Mouse (Mus musculus) liver, adult 2 months (tissue): ENCODE measurements at regions not wholly inside any gene's neighbourhood (a gene's known extent, or its start where the extent isn't known, plus 50 kb on each side); places are given as distances from the start of the nearest gene placed in this dataset.

ENCODE experiments used
- DNase-seq: peaks from one replicate; pipeline ENCODE4 v3.0.0-alpha.2; 2011; ENCODE audit warnings: low read depth, low spot score; ENCODE audit errors: extremely low read depth
- H3K27ac ChIP-seq: fragments of 200-500 bp; replicated peaks from 2 replicates; pipeline ENCODE4 v1.5.1; 2012; ENCODE audit warnings: low read depth, mild to moderate bottlenecking, control low read depth, inconsistent platforms, low read length; ENCODE audit not compliant: insufficient read depth
- H3K27me3 ChIP-seq: fragments of 200-500 bp; 2 replicates; pipeline ENCODE4 v1.6.1; 2012; ENCODE audit warnings: mild to moderate bottlenecking, moderate library complexity, low read length, inconsistent platforms; ENCODE audit not compliant: control insufficient read depth, insufficient read depth
- H3K36me3 ChIP-seq: fragments of 200-500 bp; 2 replicates; pipeline ENCODE4 v1.6.1; 2012; ENCODE audit warnings: low read length, inconsistent platforms; ENCODE audit not compliant: control insufficient read depth, insufficient read depth
- H3K4me1 ChIP-seq: fragments of 200-500 bp; 2 replicates; pipeline ENCODE4 v1.6.1; 2011; ENCODE audit warnings: low read length; ENCODE audit not compliant: control insufficient read depth, insufficient read depth
- H3K4me3 ChIP-seq: fragments of 200-500 bp; 2 replicates; pipeline ENCODE4 v1.5.1; 2011; ENCODE audit warnings: low read depth, mild to moderate bottlenecking, control low read depth, low read length, moderate library complexity; ENCODE audit not compliant: insufficient read depth
- H3K79me2 ChIP-seq: fragments of 200-500 bp; 2 replicates; pipeline ENCODE4 v1.6.1; 2012; ENCODE audit warnings: inconsistent platforms, mild to moderate bottlenecking, low read length, moderate library complexity; ENCODE audit not compliant: control insufficient read depth, insufficient read depth
- H3K9ac ChIP-seq: fragments of 200-500 bp; 2 replicates; pipeline ENCODE4 v1.6.1; 2012; ENCODE audit warnings: low read depth, mild to moderate bottlenecking, control low read depth, inconsistent platforms, low read length
- CTCF ChIP-seq: fragments of 200-500 bp; IDR thresholded peaks from 2 replicates; pipeline ENCODE4 v1.5.1; 2011; ENCODE audit warnings: low read depth, low read length, control low read depth
- POLR2A ChIP-seq: fragments of 200-500 bp; IDR thresholded peaks from 2 replicates; pipeline ENCODE4 v1.6.1; 2011; ENCODE audit warnings: low read length, control low read depth; ENCODE audit not compliant: insufficient read depth; ENCODE audit errors: extremely low read depth
- WGBS: fragments of 180-500 bp; shearing (Covaris S2); methylation state at CpG from one replicate; pipeline ENCODE4 v1.1.7; 2018; 5-methylcytosine and 5-hydroxymethylcytosine counted together

DNA sequence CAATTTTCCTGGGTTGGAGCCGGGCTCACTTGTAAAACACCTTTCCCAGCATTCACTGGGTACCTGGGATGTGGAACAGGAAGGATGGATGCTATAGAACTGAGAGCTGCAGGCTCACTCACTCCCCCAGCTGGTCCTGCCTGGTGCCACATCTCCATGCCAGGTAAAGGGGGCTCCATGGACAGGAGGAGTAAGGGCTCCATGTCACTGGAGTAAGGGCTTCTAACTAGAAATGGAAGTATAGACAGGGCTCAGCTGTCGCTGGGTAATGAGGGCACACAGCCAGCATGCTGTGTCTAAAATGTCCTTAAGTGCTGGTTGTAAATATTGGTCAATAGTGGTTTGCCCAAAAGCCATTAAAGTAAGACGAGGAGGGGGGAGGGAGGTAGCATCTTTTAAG, 99.4 kb upstream of the Gpr12 start:
- WGBS, result 53% methylated on average over 3 of the region's 3 CpGs
- Histone ChIP-seq H3K36me3 (no peaks in the 10 kb centered on the region), H3K79me2 (no peaks in the 10 kb centered on the region), H3K4me3 (no peak overlapping the region), H3K9ac (no peak overlapping the region), H3K27me3 (no peaks in the 10 kb centered on the region), H3K27ac (no peak overlapping the region), H3K4me1 (peaks cover 18% of the 10 kb centered on the region; the same call in 1 of the 2 replicates)
- DNase-seq, result no peak
- TF ChIP-seq POLR2A, result no peak
- TF ChIP-seq CTCF, result no peak

DNA sequence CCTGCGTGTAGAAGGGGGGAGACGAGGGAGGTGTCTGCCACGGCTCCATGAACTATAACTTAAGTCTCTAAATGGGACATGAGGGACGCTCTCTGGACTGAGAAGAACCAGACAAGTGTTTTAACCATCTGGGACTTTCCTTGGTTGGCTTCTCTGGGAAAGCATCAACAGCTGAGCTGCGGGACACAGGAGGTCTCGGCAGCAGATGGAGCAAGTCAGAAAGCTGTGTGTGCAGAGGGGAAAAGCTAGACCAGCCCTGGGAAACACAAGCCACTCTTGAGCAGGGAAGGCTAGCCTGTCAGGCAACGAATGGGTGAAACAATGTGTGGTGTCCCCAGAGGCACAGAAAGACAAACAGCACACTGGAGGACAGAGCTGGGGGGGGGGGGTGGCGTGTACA, 98.5 kb upstream of the Gpr12 start:
- H3K36me3 ChIP-seq, result no peaks in the 10 kb centered on the region
- H3K27me3 ChIP-seq, result no peaks in the 10 kb centered on the region
- DNase-seq, result no peak
- no peak overlapping the region for H3K9ac ChIP-seq
- no peaks in the 10 kb centered on the region for H3K79me2 ChIP-seq
- no peak overlapping the region for H3K4me3 ChIP-seq
- 77% methylated on average over 8 of the region's 8 CpGs for WGBS
- peaks cover 22% of the 10 kb centered on the region; the same call in 1 of the 2 replicates for H3K4me1 ChIP-seq
- no peak overlapping the region for H3K27ac ChIP-seq
- TF ChIP-seq CTCF (no peak), POLR2A (no peak)

DNA sequence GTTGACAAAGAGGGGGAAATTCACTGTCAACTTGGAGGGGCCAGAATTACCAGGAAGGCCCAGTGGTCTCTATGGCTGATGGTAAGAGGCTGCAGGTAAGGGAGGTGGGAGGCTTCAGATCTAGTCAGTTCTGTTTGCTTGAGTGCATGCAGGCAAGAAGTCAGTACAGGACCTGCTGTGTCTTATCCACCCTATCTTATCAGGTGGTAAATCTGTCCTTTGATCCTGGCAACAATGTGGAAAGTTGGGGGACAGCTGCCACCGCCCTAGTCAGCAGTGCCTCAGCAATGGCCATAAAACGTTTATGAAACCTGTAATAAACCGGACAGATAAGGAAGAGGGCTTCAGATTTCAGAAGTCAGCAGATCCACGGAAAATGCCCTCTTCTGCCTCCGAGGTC, 97.9 kb upstream of the Gpr12 start:
- no peak for TF ChIP-seq POLR2A
- TF ChIP-seq CTCF, result no peak
- no peak overlapping the region for H3K9ac ChIP-seq
- peaks cover 19% of the 10 kb centered on the region; the same call in 1 of the 2 replicates for H3K4me1 ChIP-seq
- no peaks in the 10 kb centered on the region for H3K79me2 ChIP-seq
- no peak overlapping the region for H3K27ac ChIP-seq
- DNase-seq, result peak; percentile 60
- WGBS, result 11% methylated on average over 5 of the region's 5 CpGs
- no peaks in the 10 kb centered on the region for H3K36me3 ChIP-seq
- H3K4me3 ChIP-seq, result no peak overlapping the region
- H3K27me3 ChIP-seq, result no peaks in the 10 kb centered on the region

DNA sequence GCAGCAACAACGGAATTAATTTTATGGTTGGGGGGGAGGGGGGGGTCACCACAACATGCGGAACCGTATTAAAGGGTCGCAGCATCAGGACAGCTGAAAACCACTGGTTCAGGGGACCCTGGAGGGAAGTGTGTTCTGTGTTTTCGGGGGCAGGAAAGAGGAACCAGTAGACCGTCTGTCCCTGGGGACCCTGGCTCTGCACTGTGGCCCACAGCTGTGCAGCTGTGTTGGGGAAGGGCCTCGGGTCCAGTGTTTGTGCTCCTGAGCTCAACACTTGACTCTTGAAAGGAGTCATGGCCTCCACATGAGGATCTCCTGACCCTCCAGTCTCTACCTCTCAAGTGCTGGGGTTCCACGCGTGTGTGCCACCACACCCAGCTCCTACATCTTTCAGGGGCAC, 96.5 kb upstream of the Gpr12 start:
- Histone ChIP-seq H3K27me3 (no peaks in the 10 kb centered on the region), H3K9ac (no peak overlapping the region), H3K4me1 (peaks cover 15% of the 10 kb centered on the region; the same call in 1 of the 2 replicates), H3K79me2 (no peaks in the 10 kb centered on the region), H3K4me3 (no peak overlapping the region), H3K36me3 (no peaks in the 10 kb centered on the region), H3K27ac (no peak overlapping the region)
- no peak for DNase-seq
- 82% methylated on average over 9 of the region's 9 CpGs for WGBS
- TF ChIP-seq POLR2A, result no peak
- TF ChIP-seq CTCF, result no peak

DNA sequence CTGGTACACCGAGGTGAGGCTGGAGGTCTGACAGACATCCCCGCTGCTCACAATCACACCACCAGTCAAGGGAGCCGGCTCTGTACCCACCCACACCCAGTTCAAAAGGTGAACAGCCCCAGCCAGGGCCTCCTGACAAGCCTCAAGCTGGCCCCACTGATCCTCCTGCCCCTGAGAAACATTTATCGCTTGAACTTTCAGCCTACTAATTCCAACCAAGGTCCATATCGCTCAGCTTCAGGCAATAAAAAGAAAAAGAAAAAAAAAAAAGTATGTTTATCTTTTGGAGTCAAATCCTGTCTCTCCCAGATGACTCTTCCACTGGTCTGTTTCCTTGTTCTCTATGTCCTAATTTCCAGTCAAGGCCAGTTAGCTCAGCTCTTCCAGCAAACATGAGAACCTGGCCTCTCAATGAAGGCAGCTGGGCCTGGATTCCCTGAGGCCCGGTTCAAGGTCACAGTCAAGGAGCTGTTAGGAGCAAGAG, 94.2 kb upstream of the Gpr12 start:
- peak; percentile 73 for DNase-seq

DNA sequence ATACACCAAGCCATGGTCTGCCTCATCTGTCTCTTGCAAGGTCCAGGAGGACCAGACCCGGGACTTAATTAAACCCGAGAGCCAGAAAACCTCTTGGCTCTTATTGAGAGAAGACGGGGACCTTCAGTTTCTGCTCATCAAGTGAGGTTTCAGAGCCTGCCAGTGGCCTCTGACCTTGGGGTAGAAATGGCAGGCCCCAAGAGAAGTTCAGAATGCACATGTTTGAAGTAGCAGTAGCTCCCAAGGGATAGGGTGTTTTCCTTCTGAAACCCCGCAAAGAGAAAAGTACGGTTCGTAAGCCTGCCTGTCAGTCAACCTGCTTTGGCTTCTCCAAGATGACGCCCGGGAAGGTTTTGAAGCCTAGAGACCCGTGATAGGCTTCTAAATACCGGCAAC, 93.7 kb upstream of the Gpr12 start:
- Histone ChIP-seq H3K79me2 (no peaks in the 10 kb centered on the region), H3K27me3 (no peaks in the 10 kb centered on the region), H3K27ac (peak overlapping the region; percentile 62), H3K4me3 (no peak overlapping the region), H3K9ac (no peak overlapping the region), H3K4me1 (peaks cover 21% of the 10 kb centered on the region), H3K36me3 (no peaks in the 10 kb centered on the region)
- DNase-seq, result no peak
- TF ChIP-seq POLR2A (no peak), CTCF (no peak)
- 67% methylated on average over 10 of the region's 10 CpGs for WGBS

More for the DNA sequence above, 94.2 kb upstream of the Gpr12 start:
- no peak overlapping the region for H3K4me3 ChIP-seq
- 19% methylated on average over 6 of the region's 6 CpGs for WGBS
- peaks cover 21% of the 10 kb centered on the region for H3K4me1 ChIP-seq
- H3K79me2 ChIP-seq, result no peaks in the 10 kb centered on the region
- H3K36me3 ChIP-seq, result no peaks in the 10 kb centered on the region
- no peaks in the 10 kb centered on the region for H3K27me3 ChIP-seq
- TF ChIP-seq CTCF, result no peak
- no peak for TF ChIP-seq POLR2A
- no peak overlapping the region for H3K9ac ChIP-seq
- peak overlapping the region; percentile 62 for H3K27ac ChIP-seq
